Mouse (Mus musculus): Measurements from ENCODE around the gene Mettl16.

Mettl16 gene

GRCm38 (mm10) chr11:74770595-74771207 lies at the start of gene Mettl16:
Mettl16 (plus strand) TSS chr11:74770830.
- in situ Hi-C loops (cut with MboI, MseI): no loop called here

- in situ Hi-C loops (cut with MboI, MseI): no loop called here
These were observed 49.5 kb upstream of the Mettl16 start for GRCm38 (mm10) chr11:74721141-74721540.

- in situ Hi-C loops (cut with MboI, MseI): no loop called here
These were observed 48.7 kb upstream of the Mettl16 start for GRCm38 (mm10) chr11:74721971-74722370.

- in situ Hi-C loops (cut with MboI, MseI): no loop called here
These were observed 47.0 kb upstream of the Mettl16 start for GRCm38 (mm10) chr11:74723357-74724234.

GRCm38 (mm10) chr11:74724235-74724791 lies 46.3 kb upstream of the Mettl16 start, which contains the start of gene Pafah1b1:
Pafah1b1 (minus strand) TSS chr11:74724670.
- in situ Hi-C loops (cut with MboI, MseI): no loop called here

GRCm38 (mm10) chr11:74725181-74725580 lies 45.4 kb upstream of the Mettl16 start:
- in situ Hi-C loops (cut with MboI, MseI): no loop called here

GRCm38 (mm10) chr11:74734917-74735316 lies 35.7 kb upstream of the Mettl16 start:
- in situ Hi-C loops (cut with MboI, MseI): no loop called here

- in situ Hi-C loops (cut with MboI, MseI): no loop called here
These were observed 32.8 kb upstream of the Mettl16 start for GRCm38 (mm10) chr11:74737861-74738260.

GRCm38 (mm10) chr11:74748022-74748421 lies 22.6 kb upstream of the Mettl16 start:
- in situ Hi-C loops (cut with MboI, MseI): no loop called here

- in situ Hi-C loops (cut with MboI, MseI): no loop called here
These were observed 21.4 kb upstream of the Mettl16 start for GRCm38 (mm10) chr11:74749241-74749640.

GRCm38 (mm10) chr11:74750662-74751351 lies 19.8 kb upstream of the Mettl16 start:
- in situ Hi-C loops (cut with MboI, MseI): no loop called here

GRCm38 (mm10) chr11:74751352-74752066 lies 19.1 kb upstream of the Mettl16 start:
- in situ Hi-C loops (cut with MboI, MseI): no loop called here

GRCm38 (mm10) chr11:74756631-74757030 lies 14.0 kb upstream of the Mettl16 start:
- in situ Hi-C loops (cut with MboI, MseI): no loop called here

- in situ Hi-C loops (cut with MboI, MseI): no loop called here
These were observed 9.5 kb upstream of the Mettl16 start for GRCm38 (mm10) chr11:74761011-74761705.

GRCm38 (mm10) chr11:74763960-74764625 lies 6.5 kb upstream of the Mettl16 start:
- in situ Hi-C loops (cut with MboI, MseI): no loop called here

GRCm38 (mm10) chr11:74767469-74767868 lies 3.2 kb upstream of the Mettl16 start:
- in situ Hi-C loops (cut with MboI, MseI): no loop called here

GRCm38 (mm10) chr11:74768045-74768444 lies 2.6 kb upstream of the Mettl16 start:
- in situ Hi-C loops (cut with MboI, MseI): no loop called here

- in situ Hi-C loops (cut with MboI, MseI): no loop called here
These were observed 593 bp upstream of the Mettl16 start for GRCm38 (mm10) chr11:74770037-74770436.

- in situ Hi-C loops (cut with MboI, MseI): no loop called here
These were observed 604 bp downstream of the Mettl16 start for GRCm38 (mm10) chr11:74771234-74771633.

- in situ Hi-C loops (cut with MboI, MseI): no loop called here
These were observed 1.0 kb downstream of the Mettl16 start for GRCm38 (mm10) chr11:74771650-74772049.

All from T-helper 1 cell (primary cell).